Mouse (Mus musculus): ENCODE data around the gene 1110008P14Rik. TPM values are rescaled to one million over a fixed set of nuclear protein-coding genes. Genes with fewer than 3 reads are reported as not detected.

The 1110008P14Rik gene
- polyA plus RNA-seq, 1 experiment from 2014 or later = 34.0 TPM

DNA sequence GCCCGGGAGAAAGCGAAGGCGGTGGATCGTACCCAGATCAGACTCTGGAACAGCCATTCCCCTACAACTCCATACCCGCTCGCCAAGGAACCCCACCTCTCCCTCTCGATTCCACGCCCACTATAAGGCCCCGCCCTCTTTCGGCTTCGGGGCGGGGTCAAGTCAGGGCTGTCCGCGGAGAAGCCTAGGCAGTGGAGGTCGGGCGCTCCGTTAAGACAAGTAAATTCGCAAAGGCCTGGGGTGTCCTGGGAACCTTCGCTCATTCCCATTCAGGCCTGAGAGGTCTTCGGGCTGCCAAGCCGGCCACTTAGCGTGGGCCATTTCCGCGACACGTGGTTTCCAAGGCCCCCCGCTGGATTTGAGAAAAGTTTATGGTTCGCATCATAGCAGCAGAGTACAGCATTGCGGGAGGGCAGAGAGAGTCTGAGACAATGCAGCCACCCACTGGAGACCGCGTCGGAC is 13.8 kb upstream of the 1110008P14Rik start, which contains the start of gene Ptges2:
Gene Ptges2 (plus strand): TSS at position 413 of the 462 bp plus-strand sequence.
- Histone ChIP-seq H3K9me3 (ENCODE audit: control insufficient read depth, low read length) (no peaks in the 10 kb centered on the region), H3K4me1 (replicated peaks; ENCODE audit: control insufficient read depth, insufficient read depth, low read length) (peaks cover 13% of the 10 kb centered on the region), H3K36me3 (ENCODE audit: control insufficient read depth, insufficient read depth, low read length) (no peaks in the 10 kb centered on the region), H3K4me2 (ENCODE audit: low read depth, low read length) (peak within 1 kb of the TSS; percentile 97), H3K9ac (ENCODE audit: low read length) (peak within 1 kb of the TSS; percentile 77), H3K27me3 (ENCODE audit: control insufficient read depth, insufficient read depth, low read depth, low read length) (no peaks in the 10 kb centered on the region), H3K4me3 (ENCODE audit: low read length) (peak within 1 kb of the TSS; percentile 70), H3K27ac (ENCODE audit: low read length) (peak within 1 kb of the TSS; percentile 96)
- WGBS = under 1% methylated on average over 31 of the region's 31 CpGs
- peak; percentile 92 for ATAC-seq (ENCODE audit: low read depth)

DNA sequence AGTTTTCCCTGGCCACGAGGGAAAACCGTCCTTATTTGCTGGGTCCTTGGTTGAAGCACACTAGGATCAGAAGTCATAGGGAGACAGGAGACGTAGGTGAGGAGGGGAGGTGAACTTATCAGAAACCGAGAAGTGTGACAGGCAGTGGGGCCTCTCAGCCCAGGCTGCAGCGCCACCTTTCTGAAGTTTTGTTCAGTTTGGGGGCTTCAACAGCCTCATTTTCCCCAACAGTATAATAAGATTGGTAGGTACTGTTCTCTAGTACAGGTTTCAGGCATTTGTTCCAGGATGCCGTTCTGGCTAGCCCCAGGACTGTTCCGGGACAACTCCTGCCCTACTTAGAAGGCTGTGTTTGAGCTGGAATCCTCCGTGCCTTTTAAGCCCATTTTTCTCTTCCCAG is 13.2 kb upstream of the 1110008P14Rik start:
- Histone ChIP-seq H3K4me2 (ENCODE audit: low read depth, low read length) (peak overlapping the region; percentile 97), H3K36me3 (ENCODE audit: control insufficient read depth, insufficient read depth, low read length) (no peaks in the 10 kb centered on the region), H3K4me1 (replicated peaks; ENCODE audit: control insufficient read depth, insufficient read depth, low read length) (peaks cover 13% of the 10 kb centered on the region), H3K27me3 (ENCODE audit: control insufficient read depth, insufficient read depth, low read depth, low read length) (no peaks in the 10 kb centered on the region), H3K9me3 (ENCODE audit: control insufficient read depth, low read length) (no peaks in the 10 kb centered on the region), H3K9ac (ENCODE audit: low read length) (peak overlapping the region; percentile 77), H3K4me3 (ENCODE audit: low read length) (peak overlapping the region; percentile 70), H3K27ac (ENCODE audit: low read length) (peak overlapping the region; percentile 96)
- 2% methylated on average over 8 of the region's 8 CpGs for WGBS
- ATAC-seq (ENCODE audit: low read depth) = no peak

DNA sequence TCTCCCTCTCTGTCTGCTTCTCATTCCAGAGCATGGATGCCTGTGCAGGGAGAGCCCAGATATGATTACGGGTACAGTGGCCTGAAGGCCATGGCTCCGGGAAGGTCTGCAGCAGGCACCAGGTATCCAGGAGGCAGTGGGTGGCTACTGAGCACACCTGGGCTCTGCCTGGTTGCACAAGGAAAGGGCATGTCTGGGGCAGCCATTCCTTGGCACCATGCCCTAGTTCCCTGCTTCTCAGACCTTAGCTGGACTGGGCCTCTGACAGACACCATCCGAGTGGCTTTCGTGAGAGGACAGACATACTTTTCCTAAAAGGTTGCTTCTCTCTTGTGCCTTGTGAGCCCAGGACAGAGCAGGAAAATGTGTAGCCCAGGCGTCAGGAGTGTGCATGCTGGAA is 10.3 kb upstream of the 1110008P14Rik start:
- Histone ChIP-seq H3K9ac (ENCODE audit: low read length) (no peak overlapping the region), H3K36me3 (ENCODE audit: control insufficient read depth, insufficient read depth, low read length) (no peaks in the 10 kb centered on the region), H3K4me3 (ENCODE audit: low read length) (no peak overlapping the region), H3K4me1 (replicated peaks; ENCODE audit: control insufficient read depth, insufficient read depth, low read length) (peaks cover 7% of the 10 kb centered on the region), H3K27ac (ENCODE audit: low read length) (no peak overlapping the region), H3K27me3 (ENCODE audit: control insufficient read depth, insufficient read depth, low read depth, low read length) (no peaks in the 10 kb centered on the region), H3K9me3 (ENCODE audit: control insufficient read depth, low read length) (no peaks in the 10 kb centered on the region), H3K4me2 (ENCODE audit: low read depth, low read length) (no peak overlapping the region)
- WGBS = 74% methylated on average over 5 of the region's 5 CpGs
- ATAC-seq (ENCODE audit: low read depth) = no peak

GRCm38 (mm10) chr2:32390871-32391270 is 9.1 kb upstream of the 1110008P14Rik start:
- no peak for ATAC-seq (ENCODE audit: low read depth)
- H3K27ac ChIP-seq (ENCODE audit: low read length) = no peak overlapping the region

GRCm38 (mm10) chr2:32389157-32389556 is 7.4 kb upstream of the 1110008P14Rik start:
- no peaks in the 10 kb centered on the region for H3K4me1 ChIP-seq (replicated peaks; ENCODE audit: control insufficient read depth, insufficient read depth, low read length)
- H3K9me3 ChIP-seq (ENCODE audit: control insufficient read depth, low read length) = no peaks in the 10 kb centered on the region

More at GRCm38 (mm10) chr2:32390871-32391270, 9.1 kb upstream of the 1110008P14Rik start:
- H3K27me3 ChIP-seq (ENCODE audit: control insufficient read depth, insufficient read depth, low read depth, low read length) = no peaks in the 10 kb centered on the region
- no peak overlapping the region for H3K4me3 ChIP-seq (ENCODE audit: low read length)
- no peak overlapping the region for H3K9ac ChIP-seq (ENCODE audit: low read length)
- no peak overlapping the region for H3K4me2 ChIP-seq (ENCODE audit: low read depth, low read length)
- peaks cover 2% of the 10 kb centered on the region; the same call in 1 of the 2 replicates for H3K4me1 ChIP-seq (replicated peaks; ENCODE audit: control insufficient read depth, insufficient read depth, low read length)
- WGBS = 52% methylated on average over 8 of the region's 8 CpGs
- H3K9me3 ChIP-seq (ENCODE audit: control insufficient read depth, low read length) = no peaks in the 10 kb centered on the region
- H3K36me3 ChIP-seq (ENCODE audit: control insufficient read depth, insufficient read depth, low read length) = no peaks in the 10 kb centered on the region

GRCm38 (mm10) chr2:32387706-32388490 is 6.2 kb upstream of the 1110008P14Rik start, which contains the start of gene Lcn2:
Lcn2 (minus strand) TSS chr2:32388252.
- H3K27ac ChIP-seq (ENCODE audit: low read length) = no peak within 1 kb of the TSS
- no peaks in the 10 kb centered on the region for H3K9me3 ChIP-seq (ENCODE audit: control insufficient read depth, low read length)
- no peaks in the 10 kb centered on the region for H3K36me3 ChIP-seq (ENCODE audit: control insufficient read depth, insufficient read depth, low read length)
- ATAC-seq (ENCODE audit: low read depth) = no peak; the same call in 1 of the 2 replicates
- H3K4me3 ChIP-seq (ENCODE audit: low read length) = no peak within 1 kb of the TSS
- no peaks in the 10 kb centered on the region for H3K4me1 ChIP-seq (replicated peaks; ENCODE audit: control insufficient read depth, insufficient read depth, low read length)
- peaks cover 3% of the 10 kb centered on the region; the same call in 1 of the 2 replicates for H3K27me3 ChIP-seq (ENCODE audit: control insufficient read depth, insufficient read depth, low read depth, low read length)
- no peak within 1 kb of the TSS for H3K4me2 ChIP-seq (ENCODE audit: low read depth, low read length)
- H3K9ac ChIP-seq (ENCODE audit: low read length) = 0 out of 2 replicates have a peak within 1 kb of the TSS, but pooled peaks have one; percentile 20
- WGBS = 50% methylated on average over 5 of the region's 5 CpGs

More at GRCm38 (mm10) chr2:32389157-32389556, 7.4 kb upstream of the 1110008P14Rik start:
- Histone ChIP-seq H3K36me3 (ENCODE audit: control insufficient read depth, insufficient read depth, low read length) (no peaks in the 10 kb centered on the region), H3K4me3 (ENCODE audit: low read length) (no peak overlapping the region), H3K27ac (ENCODE audit: low read length) (no peak overlapping the region), H3K4me2 (ENCODE audit: low read depth, low read length) (no peak overlapping the region), H3K9ac (ENCODE audit: low read length) (no peak overlapping the region), H3K27me3 (ENCODE audit: control insufficient read depth, insufficient read depth, low read depth, low read length) (no peaks in the 10 kb centered on the region)
- 67% methylated on average over 2 of the region's 2 CpGs for WGBS
- ATAC-seq (ENCODE audit: low read depth) = no peak

DNA sequence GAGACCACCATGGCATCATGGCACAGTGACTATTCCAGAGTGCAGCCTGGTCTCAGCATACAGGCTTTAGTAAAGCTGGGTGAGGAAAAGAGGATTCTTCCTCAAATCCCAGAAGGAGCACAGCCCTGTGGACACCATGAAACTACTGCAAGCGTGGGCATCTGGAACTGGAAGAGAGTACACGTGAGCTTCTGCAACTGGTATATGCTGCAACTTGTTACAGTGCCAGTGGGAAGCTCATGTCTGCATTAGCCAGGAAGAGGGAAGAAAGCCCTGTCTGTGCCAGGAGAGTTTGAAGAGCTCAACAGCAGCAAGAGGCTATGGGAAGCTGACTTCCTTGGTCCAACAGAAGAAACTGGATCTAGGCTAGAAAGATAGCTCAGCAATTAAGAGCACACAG is 951 bp upstream of the 1110008P14Rik start:
- H3K36me3 ChIP-seq (ENCODE audit: control insufficient read depth, insufficient read depth, low read length) = peaks cover 12% of the 10 kb centered on the region

GRCm38 (mm10) chr2:32381141-32381774 is 480 bp downstream of the 1110008P14Rik start:
- H3K4me2 ChIP-seq (ENCODE audit: low read depth, low read length) = peak overlapping the region; percentile 100
- H3K9me3 ChIP-seq (ENCODE audit: control insufficient read depth, low read length) = no peaks in the 10 kb centered on the region
- peaks cover 3% of the 10 kb centered on the region; the same call in 1 of the 2 replicates for H3K27me3 ChIP-seq (ENCODE audit: control insufficient read depth, insufficient read depth, low read depth, low read length)
- 1% methylated on average over 27 of the region's 27 CpGs for WGBS
- no peak overlapping the region for H3K27ac ChIP-seq (ENCODE audit: low read length)
- H3K4me1 ChIP-seq (replicated peaks; ENCODE audit: control insufficient read depth, insufficient read depth, low read length) = peaks cover 10% of the 10 kb centered on the region
- H3K9ac ChIP-seq (ENCODE audit: low read length) = peak overlapping the region; percentile 73
- H3K4me3 ChIP-seq (ENCODE audit: low read length) = peak overlapping the region; percentile 81
- H3K36me3 ChIP-seq (ENCODE audit: control insufficient read depth, insufficient read depth, low read length) = peaks cover 21% of the 10 kb centered on the region
- ATAC-seq (ENCODE audit: low read depth) = peak; percentile 66

More for the DNA sequence above, 951 bp upstream of the 1110008P14Rik start:
- H3K4me2 ChIP-seq (ENCODE audit: low read depth, low read length) = no peak overlapping the region
- peaks cover 10% of the 10 kb centered on the region for H3K4me1 ChIP-seq (replicated peaks; ENCODE audit: control insufficient read depth, insufficient read depth, low read length)
- H3K27me3 ChIP-seq (ENCODE audit: control insufficient read depth, insufficient read depth, low read depth, low read length) = peaks cover 3% of the 10 kb centered on the region; the same call in 1 of the 2 replicates
- WGBS = 78% methylated on average over 2 of the region's 2 CpGs
- no peak overlapping the region for H3K27ac ChIP-seq (ENCODE audit: low read length)
- no peak overlapping the region for H3K9ac ChIP-seq (ENCODE audit: low read length)
- no peak overlapping the region for H3K4me3 ChIP-seq (ENCODE audit: low read length)
- no peaks in the 10 kb centered on the region for H3K9me3 ChIP-seq (ENCODE audit: control insufficient read depth, low read length)
- ATAC-seq (ENCODE audit: low read depth) = no peak

- Histone ChIP-seq H3K27me3 (ENCODE audit: control insufficient read depth, insufficient read depth, low read depth, low read length) (peaks cover 3% of the 10 kb centered on the region; the same call in 1 of the 2 replicates), H3K4me2 (ENCODE audit: low read depth, low read length) (no peak overlapping the region), H3K4me1 (replicated peaks; ENCODE audit: control insufficient read depth, insufficient read depth, low read length) (peaks cover 10% of the 10 kb centered on the region), H3K9ac (ENCODE audit: low read length) (no peak overlapping the region), H3K4me3 (ENCODE audit: low read length) (no peak overlapping the region), H3K9me3 (ENCODE audit: control insufficient read depth, low read length) (no peaks in the 10 kb centered on the region), H3K27ac (ENCODE audit: low read length) (no peak overlapping the region), H3K36me3 (ENCODE audit: control insufficient read depth, insufficient read depth, low read length) (peaks cover 33% of the 10 kb centered on the region)
- ATAC-seq (ENCODE audit: low read depth) = no peak
- WGBS = 83% methylated on average over 7 of the region's 7 CpGs
These were observed 1.7 kb downstream of the 1110008P14Rik start for GRCm38 (mm10) chr2:32380001-32380500.

Data from lung, embryonic 16.5 days (tissue).